Comparison of ENCODE assay signal across 21 mouse cellular contexts in the genomic region with DNA sequence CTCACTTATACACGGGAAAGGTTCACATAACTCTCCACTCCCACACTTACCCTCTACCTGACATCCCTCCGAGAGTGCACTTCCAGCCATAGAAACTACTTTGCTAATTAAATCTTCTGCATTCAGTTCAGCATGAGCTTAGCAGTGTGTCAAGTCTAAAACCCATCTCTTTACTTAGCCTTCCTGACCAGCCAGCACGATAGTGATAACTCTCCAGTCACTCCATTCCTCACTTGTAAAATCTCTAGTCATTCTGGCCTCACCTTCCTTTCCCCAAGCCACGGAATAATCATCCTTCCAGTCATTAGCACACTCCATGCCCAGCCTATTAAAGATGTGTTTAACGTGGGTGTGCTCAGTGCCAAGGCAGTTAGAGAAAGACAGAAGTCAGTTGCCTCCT. TPM values are rescaled to one million over a fixed set of nuclear protein-coding genes. Genes with fewer than 3 reads are reported as not detected.
A peak's percentile ranks its signal among the peaks of the same experiment; 100 is the strongest.
DNase-seq lines count a peak whose midpoint lies in the region; ATAC-seq and TF ChIP-seq lines count a peak whose summit lies in the region.
"Had no signal": no experiment of that assay in that cellular context is flagged by ENCODE, and none has a peak within 500 bp of the region (broad histone marks: within the 10 kb centered on the region; RNA-seq: fewer than 3 reads in every experiment).

No protein-coding gene starts in this region.

- no peaks in the 10 kb centered on the region for H3K9me3 ChIP-seq in liver, embryonic 11.5 days (ENCODE audit: control insufficient read depth, low read length)
- no peaks in the 10 kb centered on the region for H3K9me3 ChIP-seq in liver, postnatal 0 days (ENCODE audit: low read length)
- H3K9me3 ChIP-seq in G1E (replicated peaks), result no peaks in the 10 kb centered on the region
- no peaks in the 10 kb centered on the region for H3K9me3 ChIP-seq in liver, embryonic 14.5 days (ENCODE audit: control insufficient read depth, low read length)
- H3K9me3 ChIP-seq: embryonic facial prominence, embryonic 15.5 days; forebrain, embryonic 12.5 days; heart, embryonic 10.5 days; hindbrain, embryonic 13.5 days had no signal

- H3K36me3 ChIP-seq in liver, embryonic 11.5 days (ENCODE audit: control insufficient read depth, insufficient read depth, low read length), result no peaks in the 10 kb centered on the region
- no peaks in the 10 kb centered on the region for H3K36me3 ChIP-seq in liver, postnatal 0 days (replicated peaks; ENCODE audit: insufficient read depth, low read length)
- H3K36me3 ChIP-seq in G1E (replicated peaks), result no peaks in the 10 kb centered on the region
- no peaks in the 10 kb centered on the region for H3K36me3 ChIP-seq in liver, embryonic 14.5 days (replicated peaks; ENCODE audit: control insufficient read depth, insufficient read depth, low read depth)
- H3K36me3 ChIP-seq: embryonic facial prominence, embryonic 15.5 days; forebrain, embryonic 12.5 days; heart, embryonic 10.5 days; hindbrain, embryonic 13.5 days had no signal

- no peak overlapping the region for H3K4me2 ChIP-seq in liver, embryonic 11.5 days
- H3K4me2 ChIP-seq in liver, postnatal 0 days (ENCODE audit: low read depth, low read length), result no peak overlapping the region
- H3K4me2 ChIP-seq in liver, embryonic 14.5 days (ENCODE audit: low read depth), result peak overlapping the region; percentile 32; the same call in 1 of the 2 replicates
- H3K4me2 ChIP-seq: embryonic facial prominence, embryonic 15.5 days; forebrain, embryonic 12.5 days; hindbrain, embryonic 13.5 days had no signal

- no peak for DNase-seq in liver, embryonic 11.5 days (ENCODE audit: low spot score)
- DNase-seq in liver, postnatal 0 days, result no peak
- DNase-seq in G1E (ENCODE audit: low spot score), result no peak
- DNase-seq in liver, embryonic 14.5 days (ENCODE audit: low read depth in 3 of 3, low spot score in 3 of 3), result no peak
- DNase-seq in right cerebral cortex, postnatal 10 days (ENCODE audit: low spot score in 2 of 2), result no peak
- no peak for DNase-seq in gastrocnemius, postnatal 14 days
- DNase-seq: adrenal gland, adult 8-10 months; adrenal gland, postnatal 36 days; cerebellum, adult 2 months; cerebellum, postnatal 10 days; embryo, embryonic 11 days; gastrocnemius, postnatal 10 days; heart, postnatal 10 days; heart, postnatal 4 days had no signal

- no peak overlapping the region for H3K9ac ChIP-seq in liver, embryonic 11.5 days (ENCODE audit: low read depth, low read length)
- no peak overlapping the region for H3K9ac ChIP-seq in liver, postnatal 0 days (replicated peaks)
- peak overlapping the region; percentile 4; the same call in 1 of the 2 replicates for H3K9ac ChIP-seq in liver, embryonic 14.5 days (replicated peaks)
- H3K9ac ChIP-seq: embryonic facial prominence, embryonic 15.5 days; forebrain, embryonic 12.5 days; hindbrain, embryonic 13.5 days had no signal

- ATAC-seq in liver, embryonic 11.5 days (replicated peaks; ENCODE audit: low FRiP score), result peak; percentile 56
- ATAC-seq in liver, postnatal 0 days, result no peak; the same call in 1 of the 2 replicates
- peak; percentile 11; the same call in 1 of the 2 replicates for ATAC-seq in G1E (ENCODE audit: extremely low read depth, insufficient number of reproducible peaks, low FRiP score, poor library complexity, severe bottlenecking)
- ATAC-seq in liver, embryonic 14.5 days (ENCODE audit: insufficient read depth), result peak; percentile 54
- ATAC-seq in megakaryocyte-erythroid progenitor cell, adult 5-6 weeks (replicated peaks; ENCODE audit: low FRiP score, low TSS enrichment, poor library complexity, severe bottlenecking), result peak; percentile 47
- ATAC-seq: forebrain, embryonic 16.5 days; hindbrain, postnatal 0 days had no signal

- intact Hi-C loops in gastrocnemius, postnatal 14 days (cut with DNase I; ENCODE audit: low total_unique reads), result no loop called here

- no peak for TF ChIP-seq CTCF in liver, postnatal 0 days (IDR thresholded peaks at IDR 0.05; ENCODE audit: low read depth)
- TF ChIP-seq CTCF in G1E (IDR thresholded peaks at IDR 0.05; ENCODE audit: low read depth, low read length), result no peak
- no peak for TF ChIP-seq CTCF in liver, embryonic 14.5 days (IDR thresholded peaks at IDR 0.05; ENCODE audit: low read depth)

- WGBS in liver, embryonic 11.5 days, result 52% methylated on average over 5 of the region's 5 CpGs
- 65% methylated on average over 5 of the region's 5 CpGs for WGBS in liver, postnatal 0 days (ENCODE audit: insufficient replicate concordance)
- 43% methylated on average over 5 of the region's 5 CpGs for WGBS in liver, embryonic 14.5 days (ENCODE audit: insufficient replicate concordance)

- TF ChIP-seq EP300 in liver, postnatal 0 days (IDR thresholded peaks at IDR 0.05; ENCODE audit: low read depth), result no peak
- TF ChIP-seq EP300 in liver, embryonic 14.5 days (IDR thresholded peaks at IDR 0.05; ENCODE audit: low read depth), result no peak

- 0 out of 2 replicates have a peak overlapping the region, but pooled peaks have one; percentile 29 for H3K27ac ChIP-seq in liver, embryonic 11.5 days (ENCODE audit: low read depth, low read length)
- H3K27ac ChIP-seq in liver, postnatal 0 days (ENCODE audit: low read depth), result no peak overlapping the region
- peak overlapping the region; percentile 26 for H3K27ac ChIP-seq in liver, embryonic 14.5 days
- H3K27ac ChIP-seq: embryonic facial prominence, embryonic 15.5 days; forebrain, embryonic 12.5 days; heart, embryonic 10.5 days; hindbrain, embryonic 13.5 days; hindbrain, postnatal 0 days had no signal

- no peaks in the 10 kb centered on the region for H3K27me3 ChIP-seq in liver, embryonic 11.5 days (replicated peaks; ENCODE audit: control insufficient read depth, insufficient read depth, low read length)
- no peaks in the 10 kb centered on the region for H3K27me3 ChIP-seq in liver, postnatal 0 days (ENCODE audit: insufficient read depth, low read length)
- no peaks in the 10 kb centered on the region for H3K27me3 ChIP-seq in G1E (ENCODE audit: insufficient read depth, low read length)
- no peaks in the 10 kb centered on the region for H3K27me3 ChIP-seq in liver, embryonic 14.5 days (ENCODE audit: control insufficient read depth, insufficient read depth, low read length)
- H3K27me3 ChIP-seq: embryonic facial prominence, embryonic 15.5 days; forebrain, embryonic 12.5 days; hindbrain, embryonic 13.5 days had no signal

- H3K4me1 ChIP-seq in liver, embryonic 11.5 days (replicated peaks; ENCODE audit: control insufficient read depth, insufficient read depth, low read length), result peaks cover 20% of the 10 kb centered on the region
- H3K4me1 ChIP-seq in liver, postnatal 0 days (ENCODE audit: insufficient read depth), result peaks cover 22% of the 10 kb centered on the region
- H3K4me1 ChIP-seq in G1E (ENCODE audit: insufficient read depth, low read depth, low read length), result peaks cover 58% of the 10 kb centered on the region
- peaks cover 32 to 33% of the 10 kb centered on the region in 2 experiments for H3K4me1 ChIP-seq in liver, embryonic 14.5 days (replicated peaks; ENCODE audit: control insufficient read depth in 2 of 2, insufficient read depth in 2 of 2, low read length in 1 of 2)
- H3K4me1 ChIP-seq: embryonic facial prominence, embryonic 15.5 days; hindbrain, embryonic 13.5 days had no signal

- no peak overlapping the region for H3K4me3 ChIP-seq in liver, embryonic 11.5 days (ENCODE audit: low read depth, low read length)
- no peak overlapping the region for H3K4me3 ChIP-seq in liver, postnatal 0 days (ENCODE audit: low read depth, low read length)
- H3K4me3 ChIP-seq in G1E (ENCODE audit: low read depth, low read length), result peak overlapping the region; percentile 47; the same call in 1 of the 2 replicates
- no peak overlapping the region for H3K4me3 ChIP-seq in liver, embryonic 14.5 days (ENCODE audit: insufficient read depth in 1 of 2, low read depth in 2 of 2, low read length in 2 of 2)
- H3K4me3 ChIP-seq: embryonic facial prominence, embryonic 15.5 days; forebrain, embryonic 12.5 days; heart, embryonic 10.5 days; hindbrain, embryonic 13.5 days had no signal

RNA-seq across cellular contexts. Expression of a gene that starts 9.7 kb away (rescaled TPM):
- 66.0 and 67.9 TPM in 2 replicates for polyA plus RNA-seq in liver, embryonic 11.5 days (2014; fragmentation: Nextera tagmentation; extraction: Ambion mirVana)
- polyA plus RNA-seq in liver, postnatal 0 days (2015; fragmentation: Nextera tagmentation; extraction: Ambion mirVana), result 11.8 and 16.8 TPM in 2 replicates
- total RNA-seq in G1E (2014; fragmentation: Nextera tagmentation) (327 and 403 TPM in 2 replicates), G1E (2017) (104 and 115 TPM in 2 replicates)
- 166 and 198 TPM in 2 replicates for polyA plus RNA-seq in G1E (2012)
- 6.7 and 10.4 TPM in 2 replicates for polyA plus RNA-seq in liver, embryonic 14.5 days (2012; rRNA removed)
- 25.4 and 25.6 TPM in 2 replicates for polyA plus RNA-seq in liver, embryonic 14.5 days (2014; fragmentation: Nextera tagmentation; extraction: Ambion mirVana)
- 40.1 and 61.6 TPM in 2 replicates for total RNA-seq in megakaryocyte-erythroid progenitor cell, adult 5-6 weeks (2014; fragmentation: Nextera tagmentation)
- total RNA-seq in megakaryocyte-erythroid progenitor cell, adult 5-6 weeks (2017), result 39.9 and 44.9 TPM in 2 replicates
- 10 to 100 TPM; 45.5 to 50.0 TPM for total RNA-seq in gastrocnemius, postnatal 14 days (2021)
